Mouse (Mus musculus) CH12.LX (cell line): Measurements from ENCODE around the gene Pcdh9.

Source experiments
- EP300 ChIP-seq: IDR thresholded peaks from 2 replicates; pipeline ENCODE4 v1.6.1; 2011; ENCODE audit warnings: low read length, improper control_type of control experiment
- NRF1 ChIP-seq: IDR thresholded peaks from 2 replicates; pipeline ENCODE4 v1.6.1; 2014; ENCODE audit warnings: low read depth, mild to moderate bottlenecking, inconsistent platforms, low read length, improper control_type of control experiment, moderate library complexity
- USF1 ChIP-seq: IDR thresholded peaks from 2 replicates; pipeline ENCODE4 v1.6.1; 2014; ENCODE audit warnings: low read depth, mild to moderate bottlenecking, inconsistent platforms, low read length, improper control_type of control experiment
- ZMIZ1 ChIP-seq: IDR thresholded peaks from 2 replicates; pipeline ENCODE4 v1.6.1; 2012; ENCODE audit warnings: low read depth, mild to moderate bottlenecking, inconsistent platforms, low read length, improper control_type of control experiment

- no peak for TF ChIP-seq EP300
- TF ChIP-seq NRF1 = no peak
- no peak for TF ChIP-seq ZMIZ1
- TF ChIP-seq USF1 = no peak
Observed at GRCm38 (mm10) chr14:93380757-93381156, 509.7 kb downstream of the Pcdh9 start.
